Mouse (Mus musculus): ENCODE results near the gene Zfp994.
A peak's percentile ranks its signal among the peaks of the same experiment; 100 is the strongest.
"Not testable (repeated sequence)": the region's sequence is repeated elsewhere in the genome, so short reads cannot be mapped to it uniquely, and the experiment has no call there.

The Zfp994 gene

DNA sequence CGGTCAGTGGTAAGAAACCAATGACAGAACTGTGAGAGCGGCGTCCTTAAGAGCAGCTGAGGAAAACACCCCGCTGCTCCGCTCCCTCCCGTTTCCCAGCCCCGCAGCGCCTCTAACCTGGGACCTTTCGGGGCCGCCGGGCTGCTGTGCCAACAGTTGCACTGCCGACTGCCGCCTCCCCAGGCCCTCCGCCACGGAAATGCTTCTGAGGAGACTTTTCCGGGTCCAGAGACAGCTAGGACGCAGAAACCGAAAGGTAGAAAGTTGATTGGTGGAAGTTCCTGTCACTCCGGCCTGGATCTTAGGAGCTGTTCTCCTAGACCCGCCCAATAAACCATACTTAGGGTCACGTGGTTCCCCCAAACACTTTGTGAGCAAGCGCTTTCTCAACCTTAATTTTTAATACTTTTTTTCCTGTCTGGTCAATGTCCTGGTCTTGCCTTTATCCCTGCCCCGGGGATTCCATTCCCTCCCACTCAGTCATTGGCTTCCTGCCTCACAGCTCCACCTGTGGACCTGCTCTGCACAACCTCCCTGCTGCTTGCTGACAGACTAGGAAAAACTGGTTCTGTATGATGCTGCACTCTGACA is at the start of gene Zfp994:
TSS of gene Zfp994 (minus strand) at position 195 of the 591 bp plus-strand sequence.
- peak; percentile 94 to 97 for DNase-seq

- not testable (repeated sequence) for DNase-seq
Measured at GRCm38 (mm10) chr17:22230701-22231100, 5.3 kb upstream of the Zfp994 start.

DNA sequence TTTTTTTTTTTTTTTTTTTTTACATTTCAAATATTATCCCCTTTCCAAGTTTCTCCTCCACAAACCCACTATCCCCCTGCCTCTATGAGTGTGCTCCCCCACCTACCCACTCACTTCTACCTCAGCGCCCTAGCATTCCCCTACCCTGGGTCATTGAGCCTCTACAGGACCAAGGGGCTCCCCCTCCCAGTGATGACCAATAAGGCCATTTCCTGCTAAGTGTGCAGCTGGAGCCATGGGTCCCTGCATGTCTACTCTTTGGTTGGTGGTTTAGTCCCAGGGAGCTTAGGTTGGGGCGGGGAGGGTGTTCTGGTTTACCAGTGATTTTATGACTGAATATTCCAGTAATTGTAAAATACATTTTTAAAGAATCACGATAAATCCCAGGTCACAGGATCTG is 401 bp downstream of the Zfp994 start:
- not testable (repeated sequence) for DNase-seq

DNA sequence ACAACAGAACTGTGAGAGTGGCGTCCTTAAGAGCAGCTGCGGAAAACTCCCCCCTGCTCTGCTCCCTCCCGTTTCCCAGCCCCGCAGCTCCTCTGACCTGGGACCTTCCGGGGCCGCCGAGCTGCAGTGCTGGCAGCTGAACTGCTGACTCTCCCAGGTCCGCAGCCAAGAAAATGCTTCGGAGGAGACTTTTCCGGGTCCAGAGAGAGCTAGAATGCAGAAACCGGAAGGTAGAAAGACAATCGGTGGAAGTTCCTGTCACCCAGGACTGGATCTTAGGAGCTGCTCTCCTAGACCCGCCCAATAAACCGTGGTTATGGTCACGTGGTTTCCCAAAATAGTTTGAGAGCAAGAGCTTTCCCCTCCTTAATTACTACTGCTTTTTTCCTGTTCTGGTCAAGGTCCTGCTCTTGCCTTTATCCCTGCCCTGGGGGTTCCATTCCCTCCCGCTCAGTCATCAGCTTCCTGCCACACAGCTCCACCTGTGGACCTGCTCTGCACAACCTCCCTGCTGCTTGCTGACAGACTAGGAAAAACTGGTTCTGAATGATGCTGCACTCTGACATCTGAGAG is 59.6 kb downstream of the Zfp994 start, which contains the start of gene Zfp947:
TSS of gene Zfp947 (minus strand) at position 469 of the 573 bp plus-strand sequence.
- peak; percentile 36 to 37 for DNase-seq

GRCm38 (mm10) chr17:22165304-22165703 is 60.1 kb downstream of the Zfp994 start:
- not testable (repeated sequence) for DNase-seq

- not testable (repeated sequence) for DNase-seq
Measured at GRCm38 (mm10) chr17:22153951-22154350, 71.5 kb downstream of the Zfp994 start.
